Mouse (Mus musculus) forebrain, embryonic 15.5 days (tissue): ENCODE results near the gene Nkiras2. TPM values are rescaled to one million over a fixed set of nuclear protein-coding genes. Genes with fewer than 3 reads are reported as not detected.

Experiments used
- ATAC-seq: fragments of 200-750 bp; cut with Nextera tagmentation; replicated peaks from 2 replicates; pipeline ENCODE4 v1.8.0; 2017; ENCODE audit warnings: mild to moderate bottlenecking, moderate TSS enrichment, moderate library complexity
- H3K27ac ChIP-seq: fragments of 300-500 bp; sonication (generic); replicated peaks from 2 replicates; pipeline ENCODE4 v1.5.1; 2015; ENCODE audit warnings: mild to moderate bottlenecking, inconsistent platforms
- H3K27me3 ChIP-seq: fragments of 300-500 bp; sonication (generic); 2 replicates; pipeline ENCODE4 v1.6.1; 2015; ENCODE audit warnings: inconsistent platforms
- H3K36me3 ChIP-seq: fragments of 300-500 bp; sonication (generic); 2 replicates; pipeline ENCODE4 v1.6.1; 2015; ENCODE audit warnings: mild to moderate bottlenecking, inconsistent platforms
- H3K4me1 ChIP-seq: fragments of 300-500 bp; sonication (generic); 2 replicates; pipeline ENCODE4 v1.6.1; 2015; ENCODE audit warnings: inconsistent platforms
- H3K4me2 ChIP-seq: fragments of 300-500 bp; sonication (generic); replicated peaks from 2 replicates; pipeline ENCODE4 v1.6.1; 2015; ENCODE audit warnings: mild to moderate bottlenecking, inconsistent platforms
- H3K4me3 ChIP-seq: fragments of 300-500 bp; sonication (generic); 2 replicates; pipeline ENCODE4 v1.5.1; 2015; ENCODE audit warnings: mild to moderate bottlenecking, inconsistent platforms
- H3K9ac ChIP-seq: fragments of 300-500 bp; sonication (generic); replicated peaks from 2 replicates; pipeline ENCODE4 v1.6.1; 2015; ENCODE audit warnings: mild to moderate bottlenecking, inconsistent platforms
- H3K9me3 ChIP-seq: fragments of 300-500 bp; sonication (generic); 2 replicates; pipeline ENCODE4 v1.6.1; 2016; ENCODE audit warnings: inconsistent platforms
- WGBS: fragments of 180-500 bp; shearing (Covaris S2); methylation state at CpG from one replicate; pipeline ENCODE4 v1.1.7; 2015; ENCODE audit warnings: mixed read lengths; 5-methylcytosine and 5-hydroxymethylcytosine counted together
- polyA plus RNA-seq: library from polyadenylated mRNA; unstranded; fragments of >200 nt; fragmentation: Nextera tagmentation; extraction: Ambion mirVana; gene quantifications from 2 replicates; pipeline ENCODE4 v1.2.1, GENCODE M21; 2015

Gene Nkiras2
- 90.5 and 91.3 TPM in 2 replicates for polyA plus RNA-seq

DNA sequence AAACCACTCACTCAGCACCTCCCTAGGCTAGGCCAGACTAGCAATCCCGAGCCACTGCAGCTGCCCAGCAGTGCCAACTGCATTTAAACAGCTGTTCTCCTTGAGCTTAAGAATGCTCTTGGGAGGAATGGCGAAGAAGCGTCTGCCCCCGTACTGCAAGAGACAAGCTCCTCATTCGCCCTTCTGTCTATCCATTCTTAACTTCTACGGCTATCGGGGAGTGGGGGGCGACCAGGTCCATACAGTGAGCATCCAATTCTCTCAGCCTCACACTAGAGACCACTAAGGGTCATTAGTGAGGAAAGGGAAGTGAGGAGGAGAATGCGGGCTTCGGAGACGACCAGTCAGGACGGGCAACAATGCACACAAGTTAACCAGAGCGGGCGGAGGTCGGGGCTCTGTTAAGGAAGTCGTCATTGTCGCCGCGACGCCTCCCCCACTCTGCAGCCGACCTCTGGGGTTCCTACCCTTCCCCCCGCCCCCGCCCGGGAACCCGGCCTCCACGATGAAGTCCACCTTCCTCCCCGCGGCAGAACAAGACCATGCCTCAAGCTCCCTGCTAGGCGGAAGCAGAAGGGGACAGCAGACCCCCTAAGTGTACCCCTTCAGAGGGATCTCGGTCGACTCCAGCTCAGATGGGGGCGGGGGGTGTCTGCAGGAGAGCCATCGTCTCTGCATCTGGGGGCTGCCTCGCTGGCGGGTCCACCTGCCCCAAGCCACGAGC, at the start of gene Nkiras2:
Nkiras2 (plus strand) TSS at position 484 of the 724 bp plus-strand sequence.
- no peaks in the 10 kb centered on the region for H3K27me3 ChIP-seq
- WGBS = under 1% methylated on average over 36 of the region's 36 CpGs
- H3K4me3 ChIP-seq = peak within 1 kb of the TSS; percentile 93
- H3K9ac ChIP-seq = peak within 1 kb of the TSS; percentile 91
- no peaks in the 10 kb centered on the region for H3K36me3 ChIP-seq
- peaks cover 30% of the 10 kb centered on the region for H3K4me1 ChIP-seq
- peak; percentile 56 for ATAC-seq
- H3K27ac ChIP-seq = peak within 1 kb of the TSS; percentile 93
- H3K9me3 ChIP-seq = no peaks in the 10 kb centered on the region
- H3K4me2 ChIP-seq = peak within 1 kb of the TSS; percentile 91

DNA sequence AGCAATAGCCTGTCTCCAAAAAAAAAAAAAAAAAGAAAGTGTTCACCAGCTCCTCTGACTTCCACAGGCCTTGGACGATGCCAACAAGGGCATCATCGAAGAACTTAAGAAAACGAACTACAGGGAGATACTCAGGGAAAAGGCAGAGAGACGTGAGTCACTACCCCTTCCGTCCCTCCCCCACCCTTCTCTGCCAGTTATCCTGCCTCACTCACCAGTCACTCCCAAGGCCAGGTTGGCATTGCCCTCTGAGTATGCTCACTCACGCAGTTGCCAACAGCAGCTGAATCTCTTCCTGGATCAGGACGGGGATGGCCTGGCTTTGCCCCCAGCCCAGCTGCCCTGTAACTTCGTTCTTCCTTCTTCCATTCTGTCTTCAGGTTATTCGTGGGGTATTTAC, 49.3 kb upstream of the Nkiras2 start:
- no peak for ATAC-seq
- H3K27ac ChIP-seq = no peak overlapping the region
- H3K27me3 ChIP-seq = no peaks in the 10 kb centered on the region
- WGBS = 71% methylated on average over 9 of the region's 9 CpGs
- H3K36me3 ChIP-seq = no peaks in the 10 kb centered on the region
- no peak overlapping the region for H3K4me3 ChIP-seq
- no peak overlapping the region for H3K4me2 ChIP-seq
- H3K9me3 ChIP-seq = no peaks in the 10 kb centered on the region
- peaks cover 14% of the 10 kb centered on the region for H3K4me1 ChIP-seq
- no peak overlapping the region for H3K9ac ChIP-seq

DNA sequence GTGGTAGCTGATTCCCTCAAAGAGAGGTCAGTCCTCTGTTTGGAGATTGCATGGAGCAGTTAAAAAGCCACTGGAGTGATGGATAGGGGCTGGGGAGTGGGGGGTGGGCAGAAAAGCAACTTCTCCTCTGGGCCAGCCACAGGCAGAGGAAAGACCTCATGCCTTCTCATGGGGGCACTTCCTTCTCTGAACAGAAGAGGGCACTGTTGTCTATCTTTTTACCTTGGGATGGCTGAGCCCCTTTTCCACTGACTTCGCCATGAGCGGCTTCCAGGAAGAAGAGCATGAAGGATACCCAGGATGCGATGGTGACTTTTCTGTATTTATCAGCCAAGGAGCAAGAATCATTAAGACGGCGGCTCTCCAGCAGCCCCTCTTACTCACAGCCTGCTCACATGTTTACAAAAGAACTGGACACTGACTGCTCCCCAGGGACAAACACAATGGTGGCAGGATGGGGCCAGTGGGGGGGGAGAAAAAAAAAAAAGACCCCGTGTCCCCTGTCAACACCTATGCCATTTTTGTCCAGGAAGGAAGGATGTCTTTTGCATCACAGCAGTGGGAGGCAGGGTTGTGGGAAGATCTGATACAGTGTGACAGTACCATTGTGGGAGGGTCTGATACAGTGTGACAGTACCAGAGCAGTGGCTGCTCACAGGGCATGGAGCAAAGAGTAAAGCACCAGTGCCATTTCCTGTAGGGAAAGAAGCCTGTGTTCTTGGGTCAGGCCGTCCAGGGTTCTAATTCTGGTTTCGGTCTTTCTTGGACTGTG, 48.4 kb upstream of the Nkiras2 start:
- Histone ChIP-seq H3K9me3 (no peaks in the 10 kb centered on the region), H3K27ac (no peak overlapping the region), H3K4me3 (peak overlapping the region; percentile 23), H3K36me3 (no peaks in the 10 kb centered on the region), H3K4me1 (peaks cover 21% of the 10 kb centered on the region), H3K4me2 (peak overlapping the region; percentile 45), H3K27me3 (no peaks in the 10 kb centered on the region), H3K9ac (peak overlapping the region; percentile 28; the same call in 1 of the 2 replicates)
- peak; percentile 64 for ATAC-seq
- WGBS = 10% methylated on average over 8 of the region's 8 CpGs

DNA sequence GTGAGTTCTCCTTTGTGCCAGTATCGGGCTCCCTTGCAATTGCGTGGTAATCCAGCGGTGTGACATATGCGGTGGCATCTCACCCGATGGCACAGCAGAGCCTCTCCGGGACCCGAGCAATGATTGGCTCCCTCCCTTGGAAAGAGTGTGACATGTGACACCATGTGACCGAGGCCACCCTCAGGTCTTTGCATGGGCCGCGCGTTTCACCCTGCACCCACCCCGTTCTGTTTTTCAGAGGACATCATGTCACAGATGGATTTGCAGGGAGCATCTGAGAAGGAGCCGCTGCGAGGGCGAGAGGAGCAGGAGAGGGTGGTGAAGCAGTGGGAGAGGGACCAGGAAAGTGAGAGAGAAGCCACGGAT, 47.9 kb upstream of the Nkiras2 start:
- peaks cover 24% of the 10 kb centered on the region for H3K4me1 ChIP-seq
- peak; percentile 39; the same call in 1 of the 2 replicates for ATAC-seq
- H3K9ac ChIP-seq = peak overlapping the region; percentile 25; the same call in 1 of the 2 replicates
- H3K27me3 ChIP-seq = no peaks in the 10 kb centered on the region
- no peaks in the 10 kb centered on the region for H3K36me3 ChIP-seq
- H3K9me3 ChIP-seq = no peaks in the 10 kb centered on the region
- no peak overlapping the region for H3K27ac ChIP-seq
- 11% methylated on average over 16 of the region's 16 CpGs for WGBS
- peak overlapping the region; percentile 45 for H3K4me2 ChIP-seq
- peak overlapping the region; percentile 23 for H3K4me3 ChIP-seq

DNA sequence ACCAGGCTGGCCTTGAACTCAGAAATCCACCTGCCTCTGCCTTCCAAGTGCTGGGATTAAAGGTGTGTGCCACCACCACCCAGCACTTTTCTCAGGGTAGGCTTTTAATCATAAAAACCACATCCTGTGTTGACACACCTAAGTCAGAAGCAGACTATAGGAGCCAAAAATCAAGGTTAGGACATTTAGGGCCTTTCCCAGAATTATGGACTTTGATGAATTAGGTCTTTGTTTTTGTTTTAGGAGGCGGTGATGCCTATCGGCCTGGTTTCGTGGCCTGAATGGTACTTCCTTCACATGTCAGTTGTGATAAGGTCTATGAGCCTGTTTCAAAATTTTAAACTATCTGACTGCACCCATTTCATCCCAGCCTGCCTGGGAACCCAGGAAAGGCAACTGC, 44.9 kb upstream of the Nkiras2 start:
- no peak overlapping the region for H3K27ac ChIP-seq
- H3K4me1 ChIP-seq = peaks cover 24% of the 10 kb centered on the region
- peaks cover 2% of the 10 kb centered on the region; the same call in 1 of the 2 replicates for H3K36me3 ChIP-seq
- peak overlapping the region; percentile 74 for H3K4me2 ChIP-seq
- no peaks in the 10 kb centered on the region for H3K9me3 ChIP-seq
- no peaks in the 10 kb centered on the region for H3K27me3 ChIP-seq
- no peak overlapping the region for H3K9ac ChIP-seq
- ATAC-seq = no peak
- WGBS = 89% methylated on average over 3 of the region's 3 CpGs
- H3K4me3 ChIP-seq = peak overlapping the region; percentile 64

DNA sequence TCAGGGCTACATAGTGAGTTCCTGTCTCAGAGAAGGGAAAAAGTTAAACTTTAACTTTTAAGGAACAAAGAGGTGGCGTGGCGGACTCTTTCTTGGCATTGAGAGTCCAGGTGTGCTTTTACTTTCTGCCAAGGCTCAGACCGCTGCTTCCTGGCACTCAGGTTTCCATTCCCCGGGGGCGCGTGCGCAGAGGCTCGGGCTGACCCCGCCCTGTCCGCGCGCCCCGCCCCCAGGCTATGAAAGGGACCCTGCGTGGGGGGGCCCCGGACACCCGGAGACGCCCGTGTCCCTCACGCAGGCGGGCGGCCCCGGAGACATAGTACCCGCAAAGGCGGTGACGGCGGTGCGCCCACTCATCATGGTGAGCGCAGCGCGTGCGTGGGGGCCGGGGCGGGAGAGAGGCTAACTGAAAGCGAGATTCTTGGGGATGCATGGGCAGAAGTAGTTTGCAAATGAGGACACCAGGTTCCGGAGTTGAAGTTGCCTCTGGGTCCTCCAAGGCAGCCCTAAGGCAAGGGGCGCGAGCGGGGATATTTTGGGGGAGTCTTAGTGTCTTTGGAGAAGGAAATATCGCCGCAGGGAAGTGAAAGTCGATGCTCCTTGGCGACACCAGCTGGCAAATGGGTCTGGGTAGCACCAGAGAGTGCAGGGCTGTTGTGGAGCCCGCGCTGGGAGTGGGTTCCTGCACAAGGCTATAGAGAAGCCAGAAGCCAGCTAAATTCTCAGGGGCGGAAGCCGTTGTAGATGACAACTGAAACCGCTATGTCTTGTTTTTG, 44.1 kb upstream of the Nkiras2 start, which contains the start of gene Cnp:
Cnp (plus strand) TSS at position 197 of the 776 bp plus-strand sequence.
- H3K27me3 ChIP-seq = no peaks in the 10 kb centered on the region
- peak within 1 kb of the TSS; percentile 61 for H3K9ac ChIP-seq
- H3K9me3 ChIP-seq = no peaks in the 10 kb centered on the region
- peak; percentile 68 for ATAC-seq
- H3K4me2 ChIP-seq = peak within 1 kb of the TSS; percentile 74
- H3K36me3 ChIP-seq = peaks cover 9% of the 10 kb centered on the region
- peaks cover 24% of the 10 kb centered on the region for H3K4me1 ChIP-seq
- H3K27ac ChIP-seq = 0 out of 2 replicates have a peak within 1 kb of the TSS, but pooled peaks have one; percentile 45
- peak within 1 kb of the TSS; percentile 64 for H3K4me3 ChIP-seq
- 3% methylated on average over 47 of the region's 47 CpGs for WGBS

DNA sequence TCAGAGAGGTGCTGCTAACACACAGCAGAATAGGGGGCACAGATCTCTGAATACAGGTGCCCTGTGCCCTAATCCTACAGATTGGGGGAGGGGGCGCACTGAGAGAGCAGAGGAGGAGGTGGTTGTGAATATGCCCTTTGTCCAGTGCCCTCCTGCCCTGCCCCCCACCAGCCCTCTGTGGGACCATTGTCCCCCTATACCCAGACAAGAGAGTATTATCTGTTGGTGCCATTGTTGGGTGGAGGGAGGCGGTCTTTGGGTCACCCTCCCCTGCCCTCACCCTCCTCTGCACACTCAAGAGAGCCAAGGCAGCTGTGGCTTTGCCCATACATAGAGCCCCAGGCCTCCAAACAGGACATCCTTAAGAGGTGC, 43.6 kb upstream of the Nkiras2 start:
- H3K27me3 ChIP-seq = no peaks in the 10 kb centered on the region
- H3K9ac ChIP-seq = peak overlapping the region; percentile 61
- ATAC-seq = peak; percentile 27; the same call in 1 of the 2 replicates
- no peaks in the 10 kb centered on the region for H3K9me3 ChIP-seq
- peak overlapping the region; percentile 74 for H3K4me2 ChIP-seq
- peak overlapping the region; percentile 64 for H3K4me3 ChIP-seq
- 23% methylated on average over 1 of the region's 2 CpGs for WGBS
- H3K27ac ChIP-seq = 0 out of 2 replicates have a peak overlapping the region, but pooled peaks have one; percentile 45
- H3K4me1 ChIP-seq = peaks cover 24% of the 10 kb centered on the region
- peaks cover 14% of the 10 kb centered on the region for H3K36me3 ChIP-seq

DNA sequence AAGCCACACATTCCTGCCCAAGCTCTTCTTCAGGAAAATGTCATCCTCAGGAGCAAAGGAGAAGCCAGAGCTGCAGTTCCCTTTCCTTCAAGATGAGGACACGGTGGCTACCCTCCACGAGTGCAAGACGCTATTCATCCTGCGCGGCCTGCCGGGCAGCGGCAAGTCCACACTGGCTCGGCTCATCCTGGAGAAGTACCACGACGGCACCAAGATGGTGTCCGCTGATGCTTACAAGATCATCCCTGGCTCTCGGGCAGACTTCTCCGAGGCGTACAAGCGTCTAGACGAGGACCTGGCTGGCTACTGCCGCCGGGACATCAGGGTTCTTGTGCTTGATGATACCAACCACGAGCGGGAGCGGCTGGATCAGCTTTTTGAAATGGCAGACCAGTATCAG, 42.8 kb upstream of the Nkiras2 start:
- 75% methylated on average over 21 of the region's 21 CpGs for WGBS
- peaks cover 16% of the 10 kb centered on the region for H3K4me1 ChIP-seq
- no peak for ATAC-seq
- no peak overlapping the region for H3K27ac ChIP-seq
- H3K9me3 ChIP-seq = no peaks in the 10 kb centered on the region
- H3K4me2 ChIP-seq = peak overlapping the region; percentile 8; the same call in 1 of the 2 replicates
- no peaks in the 10 kb centered on the region for H3K27me3 ChIP-seq
- no peak overlapping the region for H3K9ac ChIP-seq
- H3K4me3 ChIP-seq = no peak overlapping the region
- H3K36me3 ChIP-seq = peaks cover 19% of the 10 kb centered on the region

DNA sequence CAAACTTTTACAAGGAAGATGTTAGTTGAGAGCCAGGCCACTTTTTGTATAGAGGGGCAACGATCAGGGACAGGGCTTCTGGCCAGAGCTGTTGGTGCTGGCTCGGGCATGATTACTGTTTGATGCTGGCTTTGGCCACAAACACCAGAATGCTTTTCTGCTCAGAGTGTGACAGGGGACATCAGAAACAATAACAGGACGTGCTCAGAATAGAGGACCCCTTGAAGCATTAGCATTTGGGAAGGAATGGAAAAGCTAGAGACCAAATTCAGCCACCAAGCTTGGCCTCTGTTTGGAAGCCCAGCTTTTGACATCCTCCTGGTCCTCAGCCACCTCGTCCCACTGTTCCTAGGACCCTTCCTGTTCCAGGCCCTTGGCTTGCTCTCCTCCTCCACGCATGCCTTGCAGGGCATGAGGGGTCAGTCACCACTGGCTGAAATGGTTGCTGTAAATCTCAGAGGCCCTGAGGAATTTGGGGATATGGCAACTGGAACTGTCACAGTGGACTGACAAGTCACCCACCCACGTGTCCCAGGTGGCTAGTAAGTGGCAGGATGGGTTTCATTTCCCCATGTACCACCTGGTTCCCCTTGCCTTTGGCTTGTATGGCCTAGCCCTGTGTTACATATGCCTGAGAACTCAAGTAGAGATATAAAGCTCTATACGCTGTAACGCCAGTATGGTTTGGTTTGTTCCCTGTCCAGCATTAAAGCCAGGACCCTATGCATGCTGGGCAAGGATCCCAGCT, 41.0 kb upstream of the Nkiras2 start:
- H3K9ac ChIP-seq = no peak overlapping the region
- no peak overlapping the region for H3K4me3 ChIP-seq
- 80% methylated on average over 8 of the region's 8 CpGs for WGBS
- no peak overlapping the region for H3K4me2 ChIP-seq
- no peaks in the 10 kb centered on the region for H3K27me3 ChIP-seq
- H3K27ac ChIP-seq = no peak overlapping the region
- H3K4me1 ChIP-seq = peaks cover 14% of the 10 kb centered on the region
- no peaks in the 10 kb centered on the region for H3K9me3 ChIP-seq
- peaks cover 30% of the 10 kb centered on the region for H3K36me3 ChIP-seq
- no peak for ATAC-seq

DNA sequence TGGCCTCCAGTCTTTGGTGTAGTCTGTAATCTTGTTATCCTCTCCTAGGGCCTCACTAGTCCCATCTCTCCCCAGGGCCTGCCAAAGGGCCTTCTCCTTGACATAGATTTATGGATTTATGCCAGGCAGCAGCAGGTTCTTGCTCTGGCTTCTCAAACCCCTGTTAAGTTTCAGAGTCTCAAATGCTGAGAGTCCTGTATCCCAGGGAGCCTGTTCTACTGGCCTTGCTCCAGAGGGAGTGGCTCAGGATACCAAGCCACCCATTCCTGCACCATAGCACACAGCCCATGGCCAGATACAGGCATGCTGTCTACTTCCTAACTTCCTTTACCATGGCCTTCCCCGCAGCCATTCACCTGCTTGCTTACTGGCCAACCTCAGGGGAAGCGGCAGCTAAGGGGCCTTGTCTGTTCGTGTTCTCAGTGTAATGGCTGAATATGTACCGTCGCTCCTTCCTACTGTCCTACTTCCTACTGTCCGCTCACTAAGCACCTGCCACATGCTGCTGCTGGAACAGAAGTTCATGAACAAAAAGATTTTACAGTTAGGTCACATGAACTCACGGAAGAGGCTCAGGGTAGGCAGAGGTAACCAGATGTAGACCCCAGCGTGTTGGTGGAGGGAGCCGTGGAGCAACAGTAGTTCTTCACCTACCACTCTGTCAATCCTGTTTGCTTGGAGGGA, 39.8 kb upstream of the Nkiras2 start:
- Histone ChIP-seq H3K4me1 (peaks cover 14% of the 10 kb centered on the region), H3K27ac (no peak overlapping the region), H3K36me3 (peaks cover 43% of the 10 kb centered on the region), H3K9me3 (no peaks in the 10 kb centered on the region), H3K27me3 (no peaks in the 10 kb centered on the region), H3K4me3 (no peak overlapping the region), H3K4me2 (no peak overlapping the region), H3K9ac (no peak overlapping the region)
- 94% methylated on average over 9 of the region's 9 CpGs for WGBS
- no peak for ATAC-seq

DNA sequence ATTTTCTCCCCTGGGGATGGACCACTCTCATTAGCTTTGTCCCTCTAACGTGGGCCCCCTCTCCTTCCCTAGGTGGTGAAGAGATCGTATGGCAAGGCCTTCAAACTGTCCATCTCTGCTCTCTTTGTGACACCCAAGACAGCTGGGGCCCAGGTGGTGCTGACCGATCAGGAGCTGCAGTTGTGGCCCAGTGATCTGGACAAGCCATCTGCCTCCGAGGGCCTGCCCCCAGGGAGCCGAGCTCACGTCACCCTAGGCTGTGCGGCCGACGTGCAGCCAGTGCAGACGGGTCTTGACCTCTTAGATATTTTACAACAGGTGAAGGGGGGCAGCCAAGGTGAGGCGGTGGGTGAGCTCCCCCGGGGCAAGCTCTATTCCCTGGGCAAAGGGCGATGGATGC, 38.8 kb upstream of the Nkiras2 start:
- Histone ChIP-seq H3K4me2 (no peak overlapping the region), H3K27ac (no peak overlapping the region), H3K27me3 (no peaks in the 10 kb centered on the region), H3K4me1 (peaks cover 6% of the 10 kb centered on the region), H3K4me3 (no peak overlapping the region), H3K9me3 (no peaks in the 10 kb centered on the region), H3K9ac (no peak overlapping the region), H3K36me3 (peaks cover 51% of the 10 kb centered on the region)
- ATAC-seq = no peak
- WGBS = 93% methylated on average over 13 of the region's 13 CpGs
